Comparison of ENCODE assay signal across 14 mouse cellular contexts in the genomic region with DNA sequence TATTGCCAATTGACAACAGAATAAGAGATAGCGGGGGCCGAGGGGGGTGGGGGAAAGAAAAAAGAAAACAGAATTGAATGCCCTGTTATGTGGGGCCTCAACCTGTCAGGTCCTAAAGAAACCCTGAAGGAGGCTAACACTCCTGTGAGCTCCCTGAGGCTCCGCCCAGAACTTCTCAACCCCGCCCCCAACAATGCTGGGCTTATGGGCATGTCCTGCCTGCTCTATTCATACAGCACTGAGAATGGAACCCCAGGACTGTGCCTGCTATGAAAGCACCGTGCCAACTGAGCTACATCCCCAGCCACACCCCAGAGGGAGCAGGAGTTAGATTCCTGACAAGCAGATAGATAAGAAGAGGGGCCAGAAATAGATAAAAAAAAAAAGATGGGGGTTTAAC. TPM values are rescaled to one million over a fixed set of nuclear protein-coding genes. Genes with fewer than 3 reads are reported as not detected.
DNase-seq lines count a peak whose midpoint lies in the region; TF ChIP-seq lines count a peak whose summit lies in the region.
"Had no signal": no experiment of that assay in that cellular context is flagged by ENCODE, and none has a peak within 500 bp of the region (broad histone marks: within the 10 kb centered on the region; RNA-seq: fewer than 3 reads in every experiment).

No protein-coding gene starts in this region.

- no peak overlapping the region for H3K27ac ChIP-seq in thymus, adult 2 months (ENCODE audit: control insufficient read depth, insufficient read depth, low read length)
- H3K27ac ChIP-seq: midbrain, embryonic 12.5 days had no signal

- TF ChIP-seq CTCF in thymus, adult 2 months (IDR thresholded peaks at IDR 0.05; ENCODE audit: borderline replicate concordance, control insufficient read depth, extremely low read depth, insufficient read depth, low read length, poor library complexity) = no peak

- 90% methylated on average over 5 of the region's 5 CpGs for WGBS in thymus, adult 2 months

- intact Hi-C loops in gastrocnemius, postnatal 36 days (cut with DNase I) = no loop called here

- DNase-seq in kidney, adult 11 months = peak; percentile 42
- DNase-seq in kidney, adult 9 months = no peak
- DNase-seq in thymus, postnatal 4 days = peak; percentile 39
- DNase-seq in thymus, adult 2 months = no peak
- peak; percentile 50 for DNase-seq in kidney, postnatal 10 days
- DNase-seq in cerebellum, postnatal 14 days = no peak
- no peak for DNase-seq in gastrocnemius, postnatal 36 days
- DNase-seq: gastrocnemius, postnatal 10 days; layer of hippocampus, postnatal 36 days had no signal

- peaks cover 5% of the 10 kb centered on the region for H3K4me1 ChIP-seq in thymus, adult 2 months (replicated peaks; ENCODE audit: control insufficient read depth, insufficient read depth, low read length)
- H3K4me1 ChIP-seq: midbrain, embryonic 12.5 days had no signal

- no peaks in the 10 kb centered on the region for H3K36me3 ChIP-seq in thymus, adult 2 months (ENCODE audit: control insufficient read depth, insufficient read depth, low read length)
- H3K36me3 ChIP-seq: midbrain, embryonic 12.5 days had no signal

- H3K27me3 ChIP-seq in thymus, adult 2 months (ENCODE audit: control insufficient read depth, insufficient read depth, low read length) = no peaks in the 10 kb centered on the region
- H3K27me3 ChIP-seq: midbrain, embryonic 12.5 days had no signal

- no peak overlapping the region for H3K4me3 ChIP-seq in thymus, adult 2 months (ENCODE audit: control insufficient read depth, insufficient read depth, low read length)
- H3K4me3 ChIP-seq: midbrain, embryonic 12.5 days had no signal

- no peak for TF ChIP-seq POLR2A in thymus, adult 2 months (IDR thresholded peaks at IDR 0.05; ENCODE audit: control insufficient read depth, extremely low read depth, insufficient read depth, low read length, poor library complexity)

RNA-seq across cellular contexts. Expression of a gene that starts 2.5 kb away (rescaled TPM):
- polyA plus RNA-seq in thymus, adult 2 months (2012; rRNA removed) = 0.12 and 0.14 TPM in 2 replicates
- total RNA-seq in gastrocnemius, postnatal 36 days (2021) = not detected
- total RNA-seq: adrenal gland, adult 18-20 months; gastrocnemius, postnatal 10 days; layer of hippocampus, postnatal 36 days had no signal
- polyA plus RNA-seq: cortical plate, adult 2 months; hindbrain, embryonic 16.5 days; midbrain, embryonic 12.5 days; neural tube, embryonic 11.5 days had no signal

Comparison
In these comparisons a context has a peak if more than half of its experiments do, and no peak if none do; other contexts are left out.
1. DNase-seq: peak in kidney, adult 11 months (single experiment), thymus, postnatal 4 days (single experiment) and kidney, postnatal 10 days (single experiment); none in kidney, adult 9 months (single experiment), thymus, adult 2 months (single experiment), cerebellum, postnatal 14 days (0 of 2) and gastrocnemius, postnatal 36 days (0 of 2).